Mouse (Mus musculus): ENCODE measurements around the gene Psenen.

Gene Psenen

GRCm38 (mm10) chr7:30553810-30554584 is 9.4 kb downstream of the Psenen start:
- no peak for DNase-seq (ENCODE audit: low spot score in 2 of 2)

DNA sequence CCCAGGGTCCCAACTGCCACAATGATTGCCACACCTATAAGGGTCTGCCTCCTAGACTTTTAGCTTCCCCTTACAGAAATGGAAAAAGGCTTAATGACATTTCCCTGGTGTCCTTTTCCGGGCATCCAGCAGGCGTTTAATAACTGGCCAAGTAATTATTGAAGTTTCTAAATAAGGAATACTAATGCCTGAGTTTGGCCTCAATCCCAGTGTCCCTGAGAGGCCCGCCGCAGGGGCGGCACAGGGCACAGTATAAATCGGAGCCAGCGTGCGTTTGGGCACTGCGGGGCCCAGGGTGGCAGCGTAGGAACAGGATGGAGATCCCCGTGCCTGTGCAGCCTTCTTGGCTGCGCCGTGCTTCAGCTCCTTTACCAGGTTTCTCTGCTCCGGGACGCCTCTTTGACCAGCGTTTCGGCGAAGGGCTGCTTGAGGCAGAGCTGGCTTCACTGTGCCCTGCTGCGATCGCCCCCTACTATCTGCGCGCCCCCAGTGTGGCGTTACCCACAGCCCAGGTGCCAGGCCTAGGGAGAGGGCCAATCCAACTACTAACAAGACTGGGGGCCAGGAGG is 10.3 kb downstream of the Psenen start:
- peak in 1 of 2 experiments; percentile 27 for DNase-seq (ENCODE audit: low spot score in 2 of 2)

DNA sequence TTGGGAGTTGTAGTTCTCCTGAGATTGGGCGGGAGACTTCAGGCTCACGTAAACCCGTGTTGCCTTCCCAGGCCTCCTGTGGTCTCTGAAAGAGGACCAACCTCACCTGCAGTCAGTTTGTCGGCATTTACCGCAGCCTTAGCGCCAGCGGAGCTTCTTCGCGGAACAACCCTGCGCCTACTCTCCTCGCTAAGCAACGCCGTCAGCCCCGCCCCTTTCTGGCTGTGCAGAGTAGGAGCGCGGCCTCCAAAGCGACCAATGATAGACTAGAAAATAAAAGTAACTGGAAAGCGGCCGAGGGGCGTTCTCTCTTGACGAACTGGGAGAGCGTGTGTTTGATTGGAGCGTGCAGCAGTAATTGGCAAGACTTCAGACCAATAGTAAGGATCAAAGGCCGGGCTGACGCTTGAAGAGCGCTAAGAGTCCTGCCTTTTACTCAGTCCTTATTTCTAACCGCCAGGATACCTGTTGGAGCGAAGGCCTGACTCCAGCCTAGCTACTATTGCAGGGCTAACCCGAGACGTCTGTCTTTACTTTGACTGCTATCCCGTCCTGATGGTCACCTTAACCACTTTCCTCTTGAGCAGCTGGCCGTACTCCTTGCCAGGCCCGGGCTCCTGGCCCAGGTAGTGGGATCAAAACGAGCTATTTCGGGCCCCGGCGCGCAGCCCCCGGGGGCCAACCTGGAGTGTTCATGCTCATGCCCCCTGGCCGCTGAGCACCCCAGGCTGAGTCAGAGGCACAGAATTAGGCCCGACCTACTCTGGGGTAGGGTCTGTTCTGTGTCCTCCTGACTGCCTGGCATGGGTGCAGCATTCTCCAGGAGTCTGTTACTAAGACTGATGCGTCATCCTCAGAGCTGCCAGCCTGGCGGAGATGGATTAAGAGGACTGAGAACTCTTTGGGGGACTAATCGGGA is 11.1 kb downstream of the Psenen start, which contains the start of the genes Hspb6 and Proser3:
TSS of gene Hspb6 (plus strand) at position 77 of the 919 bp plus-strand sequence.
TSS of gene Proser3 (minus strand) at position 198 of the 919 bp plus-strand sequence.
- peak; percentile 94 to 96 for DNase-seq (ENCODE audit: low spot score in 2 of 2)

DNA sequence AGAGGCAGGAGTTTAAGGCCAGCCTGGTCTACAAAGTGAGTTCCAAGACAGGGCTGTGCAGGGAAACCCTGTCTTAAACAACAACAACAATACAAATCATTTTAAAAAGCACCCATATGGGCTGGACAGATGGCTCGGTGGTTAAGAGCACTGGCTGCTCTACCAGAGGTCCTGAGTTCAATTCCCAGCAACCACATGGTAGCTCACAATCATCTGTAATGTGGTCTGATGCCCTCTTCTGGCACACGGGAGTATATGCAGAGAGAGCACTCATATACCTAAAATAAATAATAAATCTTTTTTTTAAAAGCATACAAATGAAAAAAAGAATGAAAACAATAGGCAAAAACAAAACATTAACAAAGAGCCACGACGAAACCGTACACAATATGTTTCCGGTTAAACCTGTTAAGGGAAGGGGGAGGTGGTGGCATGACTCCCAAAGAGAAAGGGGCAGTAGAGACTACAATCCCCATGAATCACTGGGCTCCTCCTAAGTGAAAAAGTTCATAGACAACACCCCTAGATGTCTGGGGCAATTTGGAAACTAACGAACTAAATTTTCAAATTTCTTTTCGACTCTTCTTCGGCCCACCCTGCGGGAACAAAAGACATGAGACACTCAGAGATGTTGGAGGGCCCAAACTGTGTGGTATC is 11.9 kb downstream of the Psenen start:
- DNase-seq (ENCODE audit: low spot score in 2 of 2): no peak

DNA sequence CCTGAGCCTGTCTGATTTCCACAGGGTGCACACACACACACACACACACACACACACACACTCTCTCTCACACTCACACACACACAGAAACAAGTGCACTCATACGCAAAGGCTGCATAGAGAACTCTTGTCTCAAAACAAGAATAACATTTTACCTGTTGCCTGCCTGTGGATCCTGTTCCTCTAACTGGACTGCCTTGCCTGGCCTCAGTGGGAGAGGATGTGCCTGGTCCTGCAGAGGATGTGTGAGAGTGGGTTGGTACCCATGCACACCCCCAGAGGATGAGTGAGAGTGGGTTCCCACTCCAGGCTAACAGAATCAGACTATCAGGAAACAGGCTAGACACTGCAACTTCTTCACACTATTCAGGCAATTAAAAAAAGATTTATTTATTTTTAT is 12.8 kb downstream of the Psenen start:
- DNase-seq (ENCODE audit: low spot score in 2 of 2): no peak

- DNase-seq (ENCODE audit: low spot score in 2 of 2): no peak
Observed at GRCm38 (mm10) chr7:30549880-30550279, 13.5 kb downstream of the Psenen start.

DNA sequence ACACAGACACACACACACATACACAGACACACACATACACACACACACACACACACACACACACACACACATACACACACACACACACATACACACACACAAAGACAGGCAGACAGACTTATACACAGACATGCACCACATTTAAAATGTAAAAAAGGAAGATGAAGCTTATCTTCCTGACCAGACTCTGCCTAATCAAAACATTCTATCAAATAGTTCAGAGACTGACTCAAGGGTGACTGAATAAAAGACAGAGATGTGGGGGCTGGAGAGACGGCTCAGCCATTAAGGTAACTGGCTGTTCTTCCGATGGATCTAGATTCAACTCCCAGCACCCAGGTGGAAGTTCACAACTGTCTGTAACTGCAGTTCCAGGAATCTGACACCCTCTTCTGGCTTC is 19.1 kb downstream of the Psenen start:
- DNase-seq (ENCODE audit: low spot score in 2 of 2): no peak

DNA sequence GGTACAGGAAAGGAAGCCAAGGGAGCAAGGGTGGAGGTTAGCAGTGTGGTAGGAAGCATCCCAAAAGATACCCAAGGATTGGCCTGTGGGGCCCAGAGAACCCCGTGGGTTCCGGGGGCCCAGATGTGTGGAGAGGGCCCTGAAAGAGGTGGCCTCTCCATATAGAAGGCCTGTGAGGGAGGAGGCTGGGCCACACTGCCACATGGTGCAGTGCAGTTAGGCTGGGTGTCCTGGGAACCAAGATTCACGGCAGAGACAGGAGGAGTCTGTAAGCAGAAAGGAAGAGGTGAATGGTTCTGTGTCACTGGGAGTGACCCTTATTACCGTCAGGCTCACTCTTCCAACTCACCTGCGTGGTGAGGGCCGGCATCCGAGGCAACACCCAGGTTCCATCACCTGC is 22.9 kb downstream of the Psenen start:
- DNase-seq (ENCODE audit: low spot score in 2 of 2): no peak

DNA sequence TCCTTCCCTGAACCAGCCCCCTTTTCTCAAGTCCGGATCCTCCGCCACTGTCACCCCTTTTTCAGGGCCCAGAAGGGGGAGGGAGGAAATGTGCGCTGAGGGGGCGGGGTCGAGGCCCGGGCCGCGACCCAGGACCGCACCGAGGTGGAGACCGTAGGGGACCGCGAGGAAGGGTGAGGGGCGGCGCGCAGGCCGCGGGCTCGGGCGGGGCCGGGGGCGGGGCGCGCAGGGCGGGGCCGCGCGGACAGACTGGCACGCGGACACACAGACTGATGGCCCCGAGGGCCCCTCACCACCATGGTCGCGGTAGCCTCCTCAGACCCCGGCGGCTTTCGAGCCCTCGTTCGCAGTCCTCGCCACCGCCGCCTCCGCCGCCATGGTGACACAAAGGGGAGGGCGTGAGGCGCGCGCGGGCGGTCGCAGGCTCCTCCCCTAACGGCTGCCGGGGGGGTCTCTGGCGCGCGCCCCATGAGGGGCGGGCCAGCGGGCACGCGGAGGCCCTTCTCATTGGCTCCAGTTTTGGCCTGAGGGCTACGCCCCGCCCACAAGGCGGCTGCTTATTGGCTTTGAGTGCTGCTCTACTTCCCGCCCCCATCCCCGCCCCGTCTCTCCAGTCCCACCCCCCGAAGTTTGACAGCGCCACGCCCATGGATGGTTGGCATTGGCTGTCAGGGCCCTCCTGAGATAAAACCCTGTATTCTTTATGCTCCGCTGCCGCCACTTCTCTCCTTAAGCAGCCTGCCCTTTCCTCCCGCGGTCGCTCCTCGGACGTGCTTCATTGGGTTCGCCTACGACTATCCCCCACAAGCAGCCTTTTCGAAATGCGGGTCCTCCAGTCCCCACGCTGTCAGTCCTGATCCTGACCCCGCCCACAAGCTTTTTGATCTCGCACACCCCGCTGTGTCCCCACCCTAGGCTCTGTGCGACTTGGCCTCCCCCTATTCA is 28.5 kb downstream of the Psenen start, which contains the start of gene Arhgap33:
TSS of gene Arhgap33 (minus strand) at position 428 of the 945 bp plus-strand sequence.
- DNase-seq (ENCODE audit: low spot score in 2 of 2): peak; percentile 90

DNA sequence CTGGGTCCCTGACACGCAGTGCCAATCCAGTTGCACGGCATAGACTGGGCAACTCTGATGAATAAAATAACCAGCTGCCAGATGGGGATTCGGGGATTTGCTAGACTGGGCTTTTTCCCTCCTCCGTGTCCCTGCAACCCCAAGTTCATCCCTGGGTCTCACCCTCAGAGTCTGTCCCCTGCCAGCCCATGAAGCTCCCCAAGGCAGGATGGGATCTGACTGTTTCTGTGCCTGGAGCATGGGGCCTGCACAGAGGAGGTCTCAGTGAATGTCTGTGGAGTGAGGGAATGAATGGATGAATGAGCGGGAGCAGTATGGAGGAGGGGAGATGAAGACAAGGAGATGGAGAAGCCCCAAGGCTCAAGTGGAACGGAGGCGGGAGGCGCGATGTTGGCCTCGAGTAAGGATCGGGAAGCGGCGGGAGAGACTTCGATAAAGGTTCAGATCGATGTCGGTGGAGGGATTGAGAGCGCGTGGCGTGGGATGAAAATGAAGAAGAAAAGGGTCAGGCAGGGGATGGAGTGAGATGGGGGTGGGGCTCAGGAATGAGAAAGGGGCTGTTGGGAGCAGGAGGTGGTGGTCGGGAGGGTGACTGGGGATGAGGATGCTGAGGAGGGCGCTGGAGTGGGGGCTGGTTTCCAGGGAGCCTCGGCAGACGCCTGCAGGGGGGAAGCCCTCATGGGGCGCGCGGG is 29.3 kb downstream of the Psenen start:
- no peak for DNase-seq (ENCODE audit: low spot score in 2 of 2)

- no peak for DNase-seq (ENCODE audit: low spot score in 2 of 2)
Observed at GRCm38 (mm10) chr7:30532931-30533330, 30.5 kb downstream of the Psenen start.

DNA sequence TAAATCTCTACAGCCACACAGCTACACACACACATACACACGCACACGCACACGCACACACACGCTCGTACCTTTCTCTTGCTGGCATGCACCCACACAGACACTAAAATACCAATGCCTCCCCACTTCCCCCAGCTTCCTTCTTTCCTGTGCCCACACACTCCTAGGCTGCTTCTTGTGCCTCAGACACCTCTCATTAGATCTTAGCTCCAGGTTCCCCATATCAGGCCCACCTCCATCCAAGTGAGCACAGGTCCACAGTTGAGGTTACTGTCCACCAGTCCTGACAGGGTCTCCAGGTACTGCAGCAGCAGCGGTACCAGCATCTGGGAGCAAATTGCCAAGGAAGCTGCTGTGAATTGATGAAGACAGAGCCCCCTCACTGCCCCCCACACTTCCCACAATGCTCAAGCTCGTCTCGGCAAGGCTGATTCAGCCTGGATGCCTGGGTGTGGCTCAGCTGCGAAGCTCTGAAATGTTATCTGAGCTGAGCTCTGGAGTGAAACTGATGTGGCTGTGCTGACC is 32.1 kb downstream of the Psenen start:
- no peak for DNase-seq (ENCODE audit: low spot score in 2 of 2)

DNA sequence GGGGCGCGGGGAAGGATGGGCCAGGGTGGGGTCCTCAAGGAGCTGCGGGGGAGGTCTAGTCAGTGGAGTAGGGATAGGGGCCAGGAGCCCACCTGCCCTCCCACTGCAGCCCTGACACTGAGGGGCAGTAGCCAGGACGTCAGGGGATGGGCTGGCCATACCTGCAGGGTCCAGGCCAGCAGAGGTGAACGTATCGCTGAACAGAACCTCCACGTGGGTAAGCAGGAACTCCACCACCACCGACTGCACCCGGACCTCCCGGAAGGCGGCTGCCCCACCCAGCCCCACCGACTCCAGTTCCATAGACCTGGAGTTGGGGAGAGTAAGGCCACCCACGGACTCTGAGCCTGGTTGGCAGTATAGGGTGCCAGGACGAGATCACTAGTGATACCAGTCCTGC is 36.4 kb downstream of the Psenen start:
- no peak for DNase-seq (ENCODE audit: low spot score in 2 of 2)

- no peak for DNase-seq (ENCODE audit: low spot score in 2 of 2)
Observed at GRCm38 (mm10) chr7:30526399-30526798, 37.0 kb downstream of the Psenen start.

GRCm38 (mm10) chr7:30525954-30526353 is 37.5 kb downstream of the Psenen start:
- DNase-seq (ENCODE audit: low spot score in 2 of 2): no peak

- DNase-seq (ENCODE audit: low spot score in 2 of 2): no peak
Observed at GRCm38 (mm10) chr7:30524487-30524886, 38.9 kb downstream of the Psenen start.

DNA sequence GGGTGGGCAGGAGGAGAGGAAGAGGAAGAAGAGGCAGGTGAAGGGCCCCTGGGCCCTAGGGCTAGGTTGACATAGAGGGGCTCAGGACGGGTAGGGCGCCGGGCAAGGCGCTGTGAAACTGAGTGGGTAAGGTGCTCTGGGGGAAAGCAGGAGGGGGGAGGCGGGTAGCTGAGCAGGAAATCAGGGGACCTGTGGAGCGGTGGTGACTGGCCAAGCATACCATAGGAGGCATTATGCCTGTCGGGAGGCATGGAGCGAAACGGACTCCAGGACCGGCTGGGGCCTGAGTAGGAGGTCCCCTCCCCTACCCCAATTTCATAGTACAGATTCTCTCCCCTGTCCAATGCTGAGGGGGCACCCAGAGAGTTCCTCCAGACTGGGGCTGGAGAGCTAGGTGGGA is 40.6 kb downstream of the Psenen start:
- no peak for DNase-seq (ENCODE audit: low spot score in 2 of 2)

DNA sequence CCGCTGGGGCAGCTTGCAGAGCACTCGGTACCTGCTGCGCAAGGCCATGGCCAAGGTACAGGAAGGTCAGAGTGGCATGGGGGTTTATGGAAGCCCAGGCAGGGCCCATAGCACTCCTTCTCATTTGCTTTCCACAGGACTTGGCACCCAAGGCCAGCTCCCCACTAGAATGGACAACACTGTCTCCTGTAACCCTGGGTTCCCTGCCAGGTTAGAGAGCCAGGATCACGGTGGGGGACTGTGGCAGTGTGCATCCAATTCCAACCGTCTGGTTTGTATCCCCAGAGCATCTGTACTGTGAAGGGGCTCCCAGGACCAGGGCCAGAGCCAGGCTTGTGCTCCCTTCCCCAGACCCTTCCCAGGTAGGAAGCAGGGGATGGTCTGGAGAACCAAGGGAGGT is 42.6 kb downstream of the Psenen start:
- no peak for DNase-seq (ENCODE audit: low spot score in 2 of 2)

- no peak for DNase-seq (ENCODE audit: low spot score in 2 of 2)
Observed at GRCm38 (mm10) chr7:30520396-30520795, 43.0 kb downstream of the Psenen start.

DNA sequence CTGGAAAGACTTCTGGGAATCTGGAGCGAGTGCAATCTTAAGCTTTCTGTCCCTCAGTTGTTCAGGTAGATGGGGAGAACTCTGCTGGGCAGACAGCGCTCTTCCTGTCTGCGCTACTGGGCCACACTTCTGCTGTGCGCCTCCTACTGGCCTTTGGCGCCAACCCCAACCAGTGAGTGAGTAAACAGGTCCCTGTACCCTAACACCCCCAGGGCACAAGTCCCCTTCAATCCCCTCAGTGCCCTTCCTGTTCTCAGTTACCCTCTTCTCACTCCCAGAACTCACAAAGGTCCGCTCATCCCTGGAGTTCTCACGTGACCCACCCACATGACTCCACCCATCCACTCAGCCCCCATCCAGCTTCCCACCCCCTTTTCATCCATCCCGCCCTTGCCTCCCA is 45.1 kb downstream of the Psenen start:
- DNase-seq (ENCODE audit: low spot score in 2 of 2): no peak

Data from urinary bladder, adult 18-20 months (tissue).